Mouse (Mus musculus): ENCODE measurements at regions not wholly inside any gene's neighbourhood (a gene's known extent, or its start where the extent isn't known, plus 50 kb on each side); places are given as distances from the start of the nearest gene placed in this dataset.
A peak's percentile ranks its signal among the peaks of the same experiment; 100 is the strongest.

- DNase-seq (ENCODE audit: low read depth, low spot score): peak; percentile 79
Observed at GRCm38 (mm10) chr10:70739348-70739966, 83.7 kb upstream of the Phyhipl start.

- DNase-seq (ENCODE audit: low read depth, low spot score): no peak
Observed at GRCm38 (mm10) chr10:70738686-70739085, 82.9 kb upstream of the Phyhipl start.

GRCm38 (mm10) chr10:70733956-70734355 is 78.2 kb upstream of the Phyhipl start:
- peak; percentile 54 for DNase-seq (ENCODE audit: low read depth, low spot score)

GRCm38 (mm10) chr10:70733478-70733877 is 77.7 kb upstream of the Phyhipl start:
- no peak for DNase-seq (ENCODE audit: low read depth, low spot score)

- no peak for DNase-seq (ENCODE audit: low read depth, low spot score)
Observed at GRCm38 (mm10) chr10:70725091-70725490, 69.3 kb upstream of the Phyhipl start.

GRCm38 (mm10) chr10:70722783-70723182 is 67.0 kb upstream of the Phyhipl start:
- DNase-seq (ENCODE audit: low read depth, low spot score): no peak

- no peak for DNase-seq (ENCODE audit: low read depth, low spot score)
Observed at GRCm38 (mm10) chr10:70722381-70722780, 66.6 kb upstream of the Phyhipl start.

GRCm38 (mm10) chr10:70717464-70717863 is 61.7 kb upstream of the Phyhipl start:
- DNase-seq (ENCODE audit: low read depth, low spot score): peak; percentile 61

- peak; percentile 62 for DNase-seq (ENCODE audit: low read depth, low spot score)
Observed at GRCm38 (mm10) chr10:70717025-70717424, 61.3 kb upstream of the Phyhipl start.

GRCm38 (mm10) chr10:70713306-70713705 is 57.5 kb upstream of the Phyhipl start:
- no peak for DNase-seq (ENCODE audit: low read depth, low spot score)

- DNase-seq (ENCODE audit: low read depth, low spot score): peak; percentile 86
Observed at GRCm38 (mm10) chr10:70708806-70709205, 53.0 kb upstream of the Phyhipl start.
